ENCODE assay signal across 8 mouse cellular contexts in genomic region chr11:87073866-87074440, GRCm38 (mm10). TPM values are rescaled to one million over a fixed set of nuclear protein-coding genes. Genes with fewer than 3 reads are reported as not detected.
DNase-seq lines count a peak whose midpoint lies in the region; ATAC-seq lines count a peak whose summit lies in the region.

Gene Gdpd1 (minus strand): TSS chr11:87074062.

- DNase-seq in adrenal gland, adult (ENCODE audit: inconsistent age in 2 of 2, low spot score in 1 of 2): peak; percentile 92 to 96
- peak; percentile 96 for DNase-seq in embryo, embryonic 10.5 days (ENCODE audit: low spot score)
- peak; percentile 82 for DNase-seq in gastrocnemius, postnatal 14 days
- peak; percentile 89 to 93 for DNase-seq in left cerebral cortex, postnatal 10 days (ENCODE audit: extremely low spot score in 1 of 2, low spot score in 2 of 2)
- peak; percentile 84 to 87 for DNase-seq in right cerebral cortex, postnatal 36 days (ENCODE audit: low spot score in 2 of 2)
- DNase-seq in yolk sac, embryonic 10.5 days (ENCODE audit: low spot score): peak; percentile 86

- intact Hi-C loops in gastrocnemius, postnatal 14 days (cut with DNase I; ENCODE audit: low total_unique reads): no loop called here
- intact Hi-C loops in left cerebral cortex, postnatal 10 days (cut with DNase I): no loop called here

- peak; percentile 58 for ATAC-seq in inflammation-experienced regulatory T-cells, adult 6 months
- peak; percentile 96 for ATAC-seq in megakaryocyte-erythroid progenitor cell, adult 5-6 weeks (replicated peaks; ENCODE audit: low FRiP score, low TSS enrichment, poor library complexity, severe bottlenecking)

RNA-seq across cellular contexts. Expression of gene Gdpd1, which starts in this region (rescaled TPM):
- total RNA-seq in gastrocnemius, postnatal 14 days (2021): 1 to 10 TPM; 2.5 to 3.0 TPM
- polyA plus RNA-seq in inflammation-experienced regulatory T-cells, adult 6 months (2017; shearing (Covaris generic)): under 1 TPM in 1 of 3 experiments, not detected in 2; 0.71 TPM
- total RNA-seq in left cerebral cortex, postnatal 10 days (2021): 10 to 100 TPM; 57.0 to 58.1 TPM
- total RNA-seq in megakaryocyte-erythroid progenitor cell, adult 5-6 weeks (2014; fragmentation: Nextera tagmentation): 4.6 and 4.9 TPM in 2 replicates
- total RNA-seq in megakaryocyte-erythroid progenitor cell, adult 5-6 weeks (2017): 6.4 and 7.4 TPM in 2 replicates

Comparison
In these comparisons a context has a peak if more than half of its experiments do, and no peak if none do; other contexts are left out.
1. Peak in every context shown above with its lines: DNase-seq and ATAC-seq.
2. RNA of gene Gdpd1 (total RNA-seq): 57.0 to 58.1 TPM in left cerebral cortex, postnatal 10 days; 4.6 to 7.4 TPM in megakaryocyte-erythroid progenitor cell, adult 5-6 weeks and 2.5 to 3.0 TPM in gastrocnemius, postnatal 14 days; every median in the first group is over 4 times any median in the second.
3. Peak in ATAC-seq in inflammation-experienced regulatory T-cells, adult 6 months; RNA of the gene not detected or under 1 TPM.